Mouse (Mus musculus) erythroblast, embryonic 14.5 days (primary cell): ENCODE measurements around the gene Lrmda.

Experiments used
- GATA1 ChIP-seq: IDR thresholded peaks from 2 replicates; pipeline ENCODE4 v1.6.1; 2012; ENCODE audit warnings: low read length, inconsistent platforms, mixed read lengths
- TAL1 ChIP-seq: IDR thresholded peaks from 3 replicates; pipeline ENCODE4 v1.6.1; 2012; ENCODE audit warnings: low read length, inconsistent platforms, mixed read lengths

- TF ChIP-seq GATA1 (no peak), TAL1 (no peak)
Observed at GRCm38 (mm10) chr14:22372666-22373360, 353.3 kb downstream of the Lrmda start.
